Mouse (Mus musculus) neutrophil, adult 83 days (primary cell): ENCODE measurements around the gene Treml4. TPM values are rescaled to one million over a fixed set of nuclear protein-coding genes. Genes with fewer than 3 reads are reported as not detected.

Experiments used
- total RNA-seq, 2 experiments: library from RNA; stranded (reverse); gene quantifications; one replicate each; pipeline ENCODE4 v1.2.4; 2023

The Treml4 gene
- total RNA-seq = 10 to 100 TPM; 25.6 to 30.3 TPM

GRCm38 (mm10) chr17:48263741-48264362, at the start of gene Treml4:
TSS of gene Treml4 (plus strand) at chr17:48264295.

GRCm38 (mm10) chr17:48232518-48232917, 31.6 kb upstream of the Treml4 start, which contains the start of gene Trem1:
TSS of gene Trem1 (plus strand) at chr17:48232768.

GRCm38 (mm10) chr17:48247221-48247928, 16.7 kb upstream of the Treml4 start, which contains the start of gene Trem3:
TSS of gene Trem3 (plus strand) at chr17:48247777.

GRCm38 (mm10) chr17:48299203-48299602, 35.1 kb downstream of the Treml4 start, which contains the start of gene Treml2:
TSS of gene Treml2 (plus strand) at chr17:48299498.

GRCm38 (mm10) chr17:48315905-48316579, 51.9 kb downstream of the Treml4 start, which contains the start of gene B430306N03Rik:
TSS of gene B430306N03Rik (plus strand) at chr17:48316141.

Other genes with a start within 250 kb of the Treml4 start
- gene 1700122O11Rik, start 226.0 kb upstream of the Treml4 start, total RNA-seq = not detected
- not detected for gene 1700067P10Rik, start 175.0 kb upstream of the Treml4 start, total RNA-seq
- 10 to 100 TPM; 59.4 to 64.5 TPM for gene 9830107B12Rik, start 118.0 kb upstream of the Treml4 start, total RNA-seq
- 10 to 100 TPM; 72.0 to 73.9 TPM for gene A530064D06Rik, start 97.0 kb upstream of the Treml4 start, total RNA-seq
- gene Trem1, start 31.5 kb upstream of the Treml4 start, total RNA-seq = 100 to 1,000 TPM; 431 to 451 TPM
- gene Trem3, start 16.5 kb upstream of the Treml4 start, total RNA-seq = 100 to 1,000 TPM; 335 TPM
- gene Treml2, start 35.2 kb downstream of the Treml4 start, total RNA-seq = 100 to 1,000 TPM; 100 to 107 TPM
- gene B430306N03Rik, start 51.8 kb downstream of the Treml4 start, total RNA-seq = 100 to 1,000 TPM; 125 to 140 TPM
- gene Trem2, start 82.1 kb downstream of the Treml4 start, total RNA-seq = 10 to 100 TPM; 10.9 to 12.3 TPM
- 1 to 10 TPM; 1.7 to 1.8 TPM for gene Treml1, start 95.6 kb downstream of the Treml4 start, total RNA-seq
- 100 to 1,000 TPM in 1 of 2 experiments, 10 to 100 TPM in 1; 83.5 to 105 TPM for gene Nfya, start 145.6 kb downstream of the Treml4 start, total RNA-seq
- 10 to 100 TPM; 17.5 to 18.8 TPM for gene Oard1, start 145.7 kb downstream of the Treml4 start, total RNA-seq
- not detected for gene Apobec2, start 168.6 kb downstream of the Treml4 start, total RNA-seq
- gene Tspo2, start 187.2 kb downstream of the Treml4 start, total RNA-seq = 10 to 100 TPM in 1 of 2 experiments, 1 to 10 TPM in 1; 8.9 to 22.0 TPM
- gene Unc5cl, start 190.6 kb downstream of the Treml4 start, total RNA-seq = under 1 TPM; 0.46 to 0.57 TPM